Mouse (Mus musculus) kidney, embryonic 14.5 days (tissue): ENCODE results near the gene Gabrd. TPM values are rescaled to one million over a fixed set of nuclear protein-coding genes. Genes with fewer than 3 reads are reported as not detected.

Source experiments
- ATAC-seq: fragments of 200-750 bp; cut with Nextera tagmentation; 2 replicates; pipeline ENCODE4 v1.8.0; 2017; ENCODE audit warnings: moderate number of reproducible peaks, mild to moderate bottlenecking, moderate TSS enrichment, moderate library complexity; ENCODE audit not compliant: low FRiP score, low TSS enrichment
- H3K27ac ChIP-seq: fragments of 300-500 bp; sonication (generic); 2 replicates; pipeline ENCODE4 v1.5.1; 2014; ENCODE audit warnings: low read depth, mild to moderate bottlenecking, low read length, moderate library complexity, mixed read lengths
- H3K27me3 ChIP-seq: fragments of 300-500 bp; sonication (generic); 2 replicates; pipeline ENCODE4 v1.6.1; 2014; ENCODE audit warnings: mild to moderate bottlenecking, low read length; ENCODE audit not compliant: control insufficient read depth, insufficient read depth
- H3K36me3 ChIP-seq: fragments of 300-500 bp; sonication (generic); 2 replicates; pipeline ENCODE4 v1.6.1; 2014; ENCODE audit warnings: low read length, mixed read lengths; ENCODE audit not compliant: control insufficient read depth, insufficient read depth
- H3K4me1 ChIP-seq: fragments of 300-500 bp; sonication (generic); 2 replicates; pipeline ENCODE4 v1.6.1; 2014; ENCODE audit warnings: low read length, mixed read lengths; ENCODE audit not compliant: control insufficient read depth, insufficient read depth
- H3K4me2 ChIP-seq: fragments of 300-500 bp; sonication (generic); replicated peaks from 2 replicates; pipeline ENCODE4 v1.6.1; 2014; ENCODE audit warnings: low read depth, mild to moderate bottlenecking, low read length
- H3K4me3 ChIP-seq: fragments of 300-500 bp; sonication (generic); 2 replicates; pipeline ENCODE4 v1.5.1; 2014; ENCODE audit warnings: mild to moderate bottlenecking, low read length
- H3K9ac ChIP-seq: fragments of 300-500 bp; sonication (generic); 2 replicates; pipeline ENCODE4 v1.6.1; 2014; ENCODE audit warnings: low read depth, mild to moderate bottlenecking, low read length, moderate library complexity
- H3K9me3 ChIP-seq: fragments of 300-500 bp; sonication (generic); 2 replicates; pipeline ENCODE4 v1.6.1; 2016; ENCODE audit warnings: low read length; ENCODE audit not compliant: control insufficient read depth
- WGBS: fragments of 180-500 bp; shearing (Covaris S2); extraction: QIAGEN DNeasy Blood & Tissue Kit; methylation state at CpG from one replicate; pipeline ENCODE4 v1.1.7; 2014; 5-methylcytosine and 5-hydroxymethylcytosine counted together
- polyA plus RNA-seq: library from polyadenylated mRNA; unstranded; fragments of >200 nt; fragmentation: Nextera tagmentation; extraction: Ambion mirVana; gene quantifications from 2 replicates; pipeline ENCODE4 v1.2.1, GENCODE M21; 2014

Gabrd gene
- polyA plus RNA-seq, 1 experiment from 2014 or later, result not detected

- no peaks in the 10 kb centered on the region for H3K36me3 ChIP-seq
- no peak overlapping the region for H3K4me3 ChIP-seq
- ATAC-seq, result no peak
- H3K27ac ChIP-seq, result no peak overlapping the region
- no peak overlapping the region for H3K9ac ChIP-seq
- H3K4me2 ChIP-seq, result no peak overlapping the region
- 89% methylated on average over 12 of the region's 12 CpGs for WGBS
- no peaks in the 10 kb centered on the region for H3K9me3 ChIP-seq
- no peaks in the 10 kb centered on the region for H3K27me3 ChIP-seq
- no peaks in the 10 kb centered on the region for H3K4me1 ChIP-seq
Observed at GRCm38 (mm10) chr4:155336284-155337050, 61.4 kb downstream of the Gabrd start.

Other genes starting within 250 kb of the Gabrd start
- gene Ski, start 175.5 kb downstream of the Gabrd start, polyA plus RNA-seq, result 24.0 and 24.5 TPM in 2 replicates
- gene Faap20, start 148.3 kb downstream of the Gabrd start, polyA plus RNA-seq, result 63.4 and 73.8 TPM in 2 replicates
- gene Prkcz, start 36.8 kb downstream of the Gabrd start, polyA plus RNA-seq, result 7.8 and 10.2 TPM in 2 replicates
- gene Cfap74, start 11.1 kb upstream of the Gabrd start, polyA plus RNA-seq, result 2.2 and 2.3 TPM in 2 replicates
- 0.44 and 0.57 TPM in 2 replicates for gene Tmem52, start 71.0 kb upstream of the Gabrd start, polyA plus RNA-seq
- gene Gnb1, start 93.2 kb upstream of the Gabrd start, polyA plus RNA-seq, result 493 and 553 TPM in 2 replicates
- 58.7 and 99.9 TPM in 2 replicates for gene Nadk, start 164.3 kb upstream of the Gabrd start, polyA plus RNA-seq
- 7.7 and 10.3 TPM in 2 replicates for gene Slc35e2, start 203.3 kb upstream of the Gabrd start, polyA plus RNA-seq
- 51.9 and 57.0 TPM in 2 replicates for gene Cdk11b, start 226.7 kb upstream of the Gabrd start, polyA plus RNA-seq
- gene Gm10563, start 247.3 kb upstream of the Gabrd start, polyA plus RNA-seq, result not detected in 2 replicates